Mouse (Mus musculus) spleen, postnatal 10 days (tissue): Measurements from ENCODE around the gene Atg5.

Source experiments
- DNase-seq, 2 experiments: peaks; one replicate each; pipeline ENCODE4 v3.0.0; 2021 to 2022; ENCODE audit warnings: low spot score in 2 of 2

The Atg5 gene

GRCm38 (mm10) chr10:44353467-44353866, 85.3 kb downstream of the Atg5 start:
- no peak for DNase-seq

- no peak for DNase-seq
These were observed 86.2 kb downstream of the Atg5 start for GRCm38 (mm10) chr10:44354393-44354792.

- DNase-seq: no peak
These were observed 87.1 kb downstream of the Atg5 start for GRCm38 (mm10) chr10:44355216-44355615.

DNA sequence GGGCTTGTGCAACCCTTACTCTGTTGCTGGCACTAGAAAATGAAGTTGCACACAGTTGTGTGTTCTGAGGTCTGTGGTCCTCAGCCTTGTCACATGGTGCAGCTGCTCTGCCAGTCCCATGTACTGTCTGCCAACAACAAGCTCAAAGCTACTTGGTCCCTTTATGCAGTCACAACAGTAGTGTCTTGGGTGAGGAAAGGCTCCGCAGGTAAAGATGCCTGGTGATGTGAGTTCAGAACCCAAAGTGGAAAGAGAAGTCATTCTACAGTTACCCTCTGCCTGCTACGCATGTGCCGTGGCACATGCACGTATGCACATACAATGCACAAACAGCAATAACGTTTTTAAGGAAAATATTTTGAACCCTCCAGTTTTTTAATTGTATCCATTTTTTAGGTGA, 88.5 kb downstream of the Atg5 start:
- DNase-seq: no peak

DNA sequence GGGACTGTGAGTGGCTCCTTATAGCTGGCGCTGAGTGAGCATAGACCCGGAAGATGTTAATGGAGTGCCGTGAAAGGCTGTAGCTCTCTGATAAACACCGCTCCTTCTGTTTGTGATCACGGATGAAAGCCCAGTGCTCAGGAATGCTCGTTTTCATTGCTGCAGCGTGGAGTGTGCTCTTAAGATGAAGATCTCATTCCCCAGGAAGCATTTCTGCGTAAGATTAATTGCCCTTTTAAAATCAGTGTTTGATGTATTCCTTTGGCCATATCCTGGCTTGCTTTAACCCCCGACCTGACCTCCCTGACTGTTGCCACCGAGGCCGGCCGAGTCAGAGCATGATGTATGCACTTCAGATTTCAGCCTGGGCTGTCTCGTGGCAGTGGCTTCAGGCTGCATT, 89.2 kb downstream of the Atg5 start:
- no peak for DNase-seq

DNA sequence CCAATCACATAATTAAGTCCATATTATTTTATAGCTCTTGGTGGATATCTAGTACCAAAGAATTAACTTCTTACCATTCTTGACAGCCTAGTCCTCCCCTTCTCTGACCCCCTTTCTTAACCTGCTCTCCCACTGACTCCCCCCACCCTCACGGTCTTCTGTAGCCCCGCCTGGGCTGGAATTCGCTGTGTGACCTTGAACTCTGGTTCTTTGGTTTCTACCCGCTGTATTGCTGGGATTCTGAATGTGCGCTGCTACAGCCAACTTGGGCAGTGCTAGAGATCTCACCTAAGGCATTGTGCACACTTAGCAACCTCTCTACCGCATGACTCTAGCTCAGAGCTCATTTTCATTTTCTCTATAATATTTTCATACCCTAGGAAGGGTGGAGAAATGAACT, 90.7 kb downstream of the Atg5 start:
- DNase-seq: no peak

GRCm38 (mm10) chr10:44360632-44361031, 92.5 kb downstream of the Atg5 start:
- DNase-seq: no peak

DNA sequence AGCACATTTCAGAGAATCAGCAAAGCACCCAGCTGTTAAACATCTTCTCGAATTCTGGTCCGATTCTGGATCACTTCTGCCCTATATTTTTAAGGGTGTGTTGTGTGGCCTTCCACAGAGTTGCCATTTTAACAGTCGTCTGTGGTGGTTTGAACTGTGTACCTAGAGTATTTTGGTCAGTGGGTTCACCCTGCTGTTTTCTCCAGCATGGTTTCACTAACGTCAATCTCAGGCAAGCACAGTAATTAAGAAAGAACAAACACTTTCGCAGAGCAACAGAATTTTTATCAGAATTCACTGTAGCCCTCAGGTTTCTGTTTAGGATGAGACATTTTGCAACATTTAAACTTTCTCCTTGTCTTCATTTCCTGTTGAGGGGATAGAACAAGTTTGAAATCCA, 94.3 kb downstream of the Atg5 start:
- DNase-seq: no peak

GRCm38 (mm10) chr10:44362846-44363245, 94.7 kb downstream of the Atg5 start:
- DNase-seq: no peak

- no peak for DNase-seq
These were observed 98.0 kb downstream of the Atg5 start for GRCm38 (mm10) chr10:44366186-44366585.

DNA sequence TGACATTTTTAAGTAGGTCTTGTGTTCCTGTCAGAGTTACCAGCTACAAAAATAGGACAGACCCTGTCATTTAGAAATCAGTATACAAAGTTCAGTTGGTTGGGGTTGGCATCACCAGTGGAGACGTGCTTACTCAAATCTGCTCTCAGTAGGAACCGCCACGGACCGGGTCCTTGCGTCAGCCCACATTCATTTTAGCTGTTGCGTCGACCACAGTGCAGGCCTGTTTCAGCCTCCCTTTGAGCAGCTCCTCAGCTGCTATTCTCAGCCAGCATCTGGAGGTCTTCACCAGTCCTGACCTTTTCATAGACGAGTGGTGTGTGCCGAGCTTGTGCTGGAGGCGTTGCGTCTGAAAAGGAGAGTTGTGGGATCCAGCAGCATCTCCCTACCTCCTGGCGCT, 98.9 kb downstream of the Atg5 start:
- DNase-seq: no peak

- DNase-seq: no peak
These were observed 100.4 kb downstream of the Atg5 start for GRCm38 (mm10) chr10:44368596-44368995.

DNA sequence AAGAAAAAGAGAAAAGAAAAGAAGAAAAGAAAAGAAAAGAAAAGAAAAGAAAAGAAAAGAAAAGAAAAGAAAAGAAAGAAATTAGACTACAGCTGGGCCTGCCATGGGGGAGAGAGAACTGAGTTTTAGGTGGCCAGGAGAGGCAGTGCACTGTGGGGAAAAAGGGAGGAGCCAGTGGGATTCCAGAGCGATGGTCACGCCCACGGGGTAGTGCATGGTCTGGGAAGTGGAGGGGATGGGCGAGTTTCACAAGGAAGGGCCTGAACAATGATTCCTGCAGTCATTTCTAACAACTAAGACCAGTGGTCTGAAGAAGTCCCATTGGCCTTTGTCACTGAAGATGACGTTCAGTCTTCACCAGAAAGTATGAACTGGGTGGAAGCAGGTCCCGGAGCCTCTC, 102.5 kb downstream of the Atg5 start:
- no peak for DNase-seq

DNA sequence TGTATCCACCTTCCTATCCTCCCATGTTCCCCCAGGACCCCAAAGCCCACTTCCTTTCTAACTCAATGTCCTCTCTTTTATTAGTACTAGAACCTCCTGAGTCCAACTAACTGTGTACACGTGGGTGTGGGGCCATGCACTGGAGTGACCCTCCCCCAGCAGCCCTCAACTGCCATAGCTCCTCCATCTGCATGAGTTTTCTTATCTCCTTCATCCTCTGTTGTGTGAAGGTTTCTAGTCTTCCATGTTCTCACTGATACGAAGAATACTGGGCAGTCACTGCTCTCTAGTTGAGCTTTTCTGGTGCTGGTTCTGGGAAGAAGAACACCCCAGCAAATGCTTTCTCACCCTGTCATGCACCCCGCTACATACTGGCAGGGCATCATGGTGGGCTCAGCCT, 104.1 kb downstream of the Atg5 start:
- DNase-seq: no peak

DNA sequence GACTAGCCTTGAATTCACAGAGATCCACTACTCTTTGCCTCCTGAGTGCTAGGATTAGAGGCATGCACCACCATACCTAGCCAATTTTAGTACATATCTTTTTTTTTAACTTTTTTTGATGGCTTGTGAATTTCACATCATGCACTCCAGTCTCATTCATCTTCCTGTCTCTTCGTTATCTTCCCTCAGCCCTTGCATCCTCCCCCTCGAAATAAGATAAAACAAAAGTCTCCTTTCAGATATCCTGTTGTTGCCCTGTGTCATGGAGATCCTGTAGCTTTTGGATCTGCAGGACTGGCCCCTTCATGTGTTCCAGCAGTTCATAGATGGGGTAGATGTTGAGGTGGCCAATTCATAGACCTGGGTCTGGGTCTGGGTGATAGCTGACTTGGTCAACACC, 106.5 kb downstream of the Atg5 start:
- no peak for DNase-seq

DNA sequence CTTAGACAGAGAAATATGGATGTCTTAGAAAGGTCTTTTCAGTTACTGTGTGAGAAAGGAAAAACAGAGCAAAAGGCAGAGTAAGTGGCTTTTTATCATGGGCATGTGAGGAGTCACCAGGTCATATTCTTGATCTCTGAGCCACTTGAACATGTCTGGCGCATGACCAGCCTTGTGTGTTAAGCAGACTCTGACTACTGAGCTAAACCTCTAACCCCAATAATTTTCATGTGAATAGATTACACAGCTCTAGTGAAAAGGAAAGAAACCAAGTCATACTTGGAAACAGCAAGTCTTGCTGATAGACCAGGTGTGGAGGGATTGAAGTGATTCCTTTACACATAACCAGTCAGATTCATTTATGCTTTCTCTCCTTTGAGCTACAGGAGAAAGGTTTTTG, 107.3 kb downstream of the Atg5 start:
- DNase-seq: no peak

DNA sequence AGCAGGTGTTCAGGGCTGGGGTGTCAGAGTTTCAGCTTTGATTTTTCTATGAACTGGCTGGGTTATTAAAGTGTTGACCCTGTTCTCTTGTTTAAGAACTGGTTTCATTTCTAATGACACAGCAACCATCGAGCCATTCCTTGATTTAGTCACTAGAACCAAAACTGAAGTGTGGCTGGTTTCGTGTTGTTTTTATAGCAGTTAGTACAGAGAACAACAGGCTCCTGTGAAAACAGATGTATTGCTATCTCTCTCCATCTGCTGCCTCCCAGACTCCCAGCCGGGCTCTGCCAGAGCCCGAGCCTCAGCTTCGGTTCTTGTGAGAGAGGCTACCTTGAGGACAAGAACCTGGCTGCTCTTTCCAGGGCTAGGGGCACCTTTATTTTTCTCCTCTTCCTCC, 109.7 kb downstream of the Atg5 start:
- no peak for DNase-seq

- DNase-seq: no peak
These were observed 110.2 kb downstream of the Atg5 start for GRCm38 (mm10) chr10:44378403-44378802.

DNA sequence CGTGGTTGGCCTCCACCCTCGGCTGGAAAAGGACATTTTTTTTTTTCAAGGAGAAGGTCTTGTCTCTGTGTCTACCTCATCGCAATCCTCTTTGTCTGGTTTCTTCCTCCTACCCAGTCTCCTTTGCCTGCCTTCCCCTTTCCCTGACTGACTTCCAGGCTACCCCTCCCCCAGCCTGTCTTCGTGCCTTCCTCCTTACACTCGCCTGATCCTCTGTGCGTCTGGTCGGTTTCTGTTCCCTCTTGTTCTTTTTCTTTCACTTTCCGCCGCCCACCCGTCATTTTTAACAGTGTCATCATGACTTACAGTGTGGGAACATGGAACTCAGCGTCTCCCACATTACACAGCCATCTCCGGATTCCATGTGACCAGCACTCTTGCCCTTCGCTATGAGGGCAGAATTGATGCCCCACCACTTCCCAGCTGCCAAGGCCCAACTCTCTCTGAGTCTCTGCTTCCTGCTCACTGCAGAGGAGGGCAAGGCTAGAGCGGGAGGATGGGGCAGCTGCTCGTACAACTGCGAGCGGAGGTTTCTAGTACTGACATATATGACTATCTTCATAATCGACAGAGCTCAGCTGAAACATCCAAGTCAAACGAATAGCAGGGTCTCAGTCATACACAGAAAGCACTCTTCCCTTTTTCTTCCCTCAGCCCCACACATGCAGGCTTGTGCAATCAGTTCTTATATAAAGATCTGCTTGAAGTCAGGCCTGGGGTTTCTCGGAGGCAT, 112.5 kb downstream of the Atg5 start:
- peak; percentile 43 to 71 for DNase-seq

DNA sequence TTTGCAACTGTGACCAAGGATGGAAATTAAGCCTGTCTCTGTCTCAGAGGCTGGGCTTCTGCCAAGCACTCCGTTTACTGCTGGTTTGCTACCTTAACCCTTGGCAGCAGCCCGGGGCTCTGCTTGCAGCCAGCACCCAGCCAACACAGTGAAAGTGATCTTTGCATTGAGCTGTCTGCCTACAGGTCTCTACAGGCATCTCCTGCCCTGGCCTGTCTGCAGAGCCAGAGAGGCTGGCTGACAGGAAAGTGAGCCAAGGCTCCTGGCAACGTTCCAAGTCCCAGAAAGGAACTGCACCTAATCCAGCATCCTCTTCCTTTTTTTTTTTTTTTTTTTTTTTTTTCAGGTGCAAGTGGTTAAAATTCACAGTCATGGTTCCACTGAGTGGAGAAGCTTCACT, 113.2 kb downstream of the Atg5 start:
- DNase-seq: peak; percentile 20 to 44

DNA sequence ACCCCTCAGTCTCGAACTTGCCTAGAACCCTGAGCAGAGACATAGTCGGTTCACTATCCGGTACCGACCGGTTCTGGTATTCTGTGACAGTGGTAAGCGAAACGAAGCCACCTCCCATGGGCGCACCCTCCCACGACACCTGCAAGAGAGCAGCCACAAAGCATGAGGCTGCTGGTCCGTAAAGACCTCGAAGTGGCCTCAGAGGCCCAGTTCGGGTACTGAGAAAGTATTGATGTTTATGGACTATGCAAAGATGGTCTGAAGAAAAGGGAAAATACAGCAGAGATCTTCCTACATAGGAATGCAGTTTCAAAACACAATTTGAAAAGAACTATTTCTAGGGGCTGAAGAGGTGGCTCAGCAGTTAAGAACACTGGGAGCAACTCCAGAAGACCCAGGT, 113.8 kb downstream of the Atg5 start:
- DNase-seq: peak in 1 of 2 experiments; percentile 30

- DNase-seq: no peak
These were observed 115.1 kb downstream of the Atg5 start for GRCm38 (mm10) chr10:44383213-44383612.

GRCm38 (mm10) chr10:44385227-44385626, 117.1 kb downstream of the Atg5 start:
- DNase-seq: no peak

- no peak for DNase-seq
These were observed 120.6 kb downstream of the Atg5 start for GRCm38 (mm10) chr10:44388706-44389233.
